Mouse (Mus musculus): Measurements from ENCODE around the gene Fgfr2.

DNA sequence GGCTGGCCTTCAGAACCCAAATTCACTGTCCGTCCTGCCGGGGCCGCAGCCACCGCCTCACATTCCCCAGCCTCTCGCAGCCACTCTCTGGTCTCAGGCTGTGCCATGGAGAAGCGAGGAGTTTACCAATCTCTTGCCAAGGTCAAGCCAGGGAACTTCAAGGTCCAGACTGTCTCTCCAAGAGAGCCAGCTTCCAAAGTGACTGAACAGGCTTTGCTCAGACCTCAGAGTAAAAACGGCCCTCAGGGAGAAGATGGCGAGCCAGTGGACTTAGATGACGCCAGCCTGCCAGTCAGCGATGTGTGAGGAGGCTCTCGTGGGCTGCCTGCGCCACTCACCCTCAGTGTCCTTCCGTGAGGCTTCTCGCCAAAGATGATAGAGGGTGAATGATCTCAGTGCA, 2212.3 kb downstream of the Fgfr2 start:
- TF ChIP-seq CTCF (IDR thresholded peaks at IDR 0.05; ENCODE audit: low read depth), result no peak
- no peak for TF ChIP-seq EP300 (IDR thresholded peaks at IDR 0.05; ENCODE audit: low read depth)

Data from liver, postnatal 0 days (tissue).